Mouse (Mus musculus) myocyte (in vitro differentiated cells): ENCODE data around the gene Chic1. TPM values are rescaled to one million over a fixed set of nuclear protein-coding genes. Genes with fewer than 3 reads are reported as not detected.

ENCODE experiments used
- H3K27me3 ChIP-seq: one replicate; pipeline ENCODE4 v1.6.1; 2011; ENCODE audit not compliant: control insufficient read depth, insufficient read depth, insufficient read length
- H3K36me3 ChIP-seq: one replicate; pipeline ENCODE4 v1.6.1; 2011; ENCODE audit not compliant: control insufficient read depth, insufficient read depth
- H3K4me2 ChIP-seq: one replicate; pipeline ENCODE4 v1.6.1; 2011; ENCODE audit warnings: low read depth, control low read depth
- H3K4me3 ChIP-seq: one replicate; pipeline ENCODE4 v1.5.1; 2011; ENCODE audit warnings: mild to moderate bottlenecking, control low read depth, moderate library complexity
- H3K79me2 ChIP-seq: one replicate; pipeline ENCODE4 v1.6.1; 2011; ENCODE audit not compliant: control insufficient read depth, insufficient read depth
- H3ac ChIP-seq: one replicate; pipeline ENCODE4 v1.6.1; 2011; ENCODE audit not compliant: control insufficient read depth, insufficient read length
- CEBPB ChIP-seq: IDR thresholded peaks from 2 replicates; pipeline ENCODE4 v1.6.1; 2011; ENCODE audit warnings: mild to moderate bottlenecking, moderate library complexity; ENCODE audit not compliant: poor library complexity, insufficient read depth, severe bottlenecking
- E2F4 ChIP-seq: IDR thresholded peaks from one replicate; pipeline ENCODE4 v1.6.1; 2011; ENCODE audit warnings: mild to moderate bottlenecking, control low read depth, moderate library complexity; ENCODE audit not compliant: insufficient read depth
- MAX ChIP-seq: IDR thresholded peaks from one replicate; pipeline ENCODE4 v1.6.1; 2011; ENCODE audit warnings: low read depth, mild to moderate bottlenecking, control low read depth
- MYOD1 ChIP-seq, 3 experiments: IDR thresholded peaks; one replicate each; pipeline ENCODE4 v1.6.1; 2011; ENCODE audit warnings: control low read depth in 2 of 3, low read depth in 2 of 3, mild to moderate bottlenecking in 2 of 3, moderate library complexity in 1 of 3; ENCODE audit not compliant: insufficient read length in 2 of 3, control insufficient read depth in 1 of 3
- MYOG ChIP-seq, 3 experiments: IDR thresholded peaks; one replicate each; pipeline ENCODE4 v1.6.1; 2011; ENCODE audit warnings: control low read depth in 2 of 3, low read depth in 2 of 3, mild to moderate bottlenecking in 2 of 3; ENCODE audit not compliant: insufficient read length in 2 of 3, control insufficient read depth in 1 of 3, insufficient read depth in 1 of 3
- POLR2A ChIP-seq: IDR thresholded peaks from one replicate; pipeline ENCODE4 v1.6.1; 2011; ENCODE audit warnings: low read depth, mild to moderate bottlenecking, control low read depth, moderate library complexity; ENCODE audit not compliant: insufficient read length
- POLR2AphosphoS2 ChIP-seq: IDR thresholded peaks from one replicate; pipeline ENCODE4 v1.6.1; 2011; ENCODE audit warnings: low read depth, control low read depth; ENCODE audit not compliant: insufficient read length
- REST ChIP-seq: IDR thresholded peaks from one replicate; pipeline ENCODE4 v1.6.1; 2011; ENCODE audit warnings: mild to moderate bottlenecking, control low read depth, moderate library complexity; ENCODE audit not compliant: insufficient read depth, insufficient read length
- SRF ChIP-seq: IDR thresholded peaks from one replicate; pipeline ENCODE4 v1.6.1; 2011; ENCODE audit warnings: low read depth; ENCODE audit not compliant: control insufficient read depth, insufficient read length
- TCF12 ChIP-seq: IDR thresholded peaks from one replicate; pipeline ENCODE4 v1.6.1; 2011; ENCODE audit warnings: mild to moderate bottlenecking, control low read depth; ENCODE audit not compliant: poor library complexity, insufficient read depth, severe bottlenecking
- TCF3 ChIP-seq: IDR thresholded peaks from one replicate; pipeline ENCODE4 v1.6.1; 2011; ENCODE audit warnings: low read depth, control low read depth; ENCODE audit not compliant: insufficient read length
- USF1 ChIP-seq: IDR thresholded peaks from one replicate; pipeline ENCODE4 v1.6.1; 2011; ENCODE audit warnings: low read depth, mild to moderate bottlenecking, control low read depth, moderate library complexity
- polyA plus RNA-seq: library from polyadenylated mRNA; unstranded; fragments of >200 nt; fragmentation: generic; extraction: Trizol; gene quantifications from one replicate; pipeline ENCODE4 v1.2.1, GENCODE M21; 2012; ENCODE audit warnings: missing spikeins

Chic1 gene
- polyA plus RNA-seq, 1 experiment: 0.26 TPM

DNA sequence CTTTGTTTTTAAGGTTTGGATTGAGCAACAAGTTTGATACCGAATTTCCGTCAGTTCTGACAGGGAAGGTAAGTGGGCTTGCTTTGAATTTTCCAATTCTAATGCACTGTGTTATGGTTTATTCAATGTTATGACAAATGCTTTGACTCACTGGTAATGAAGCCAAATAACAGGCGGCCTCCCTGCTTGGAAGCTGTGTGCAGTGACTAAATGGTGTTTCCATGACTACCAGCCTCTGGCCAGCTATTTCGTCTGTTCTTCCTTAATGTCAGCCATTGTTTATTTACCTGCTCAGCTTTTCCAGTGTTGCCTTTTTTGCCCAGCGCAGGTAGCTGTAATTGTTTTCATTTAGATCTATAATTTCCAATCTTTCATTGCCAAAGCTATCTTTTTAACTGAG lies 9.9 kb downstream of the Chic1 start:
- H3K4me3 ChIP-seq: no peak overlapping the region
- H3K4me2 ChIP-seq: no peak overlapping the region
- H3K27me3 ChIP-seq: no peaks in the 10 kb centered on the region
- H3ac ChIP-seq: no peak overlapping the region
- H3K79me2 ChIP-seq: no peaks in the 10 kb centered on the region
- no peaks in the 10 kb centered on the region for H3K36me3 ChIP-seq
- TF ChIP-seq POLR2A (no peak), MAX (no peak), TCF3 (no peak), REST (no peak), CEBPB (no peak), SRF (no peak)

DNA sequence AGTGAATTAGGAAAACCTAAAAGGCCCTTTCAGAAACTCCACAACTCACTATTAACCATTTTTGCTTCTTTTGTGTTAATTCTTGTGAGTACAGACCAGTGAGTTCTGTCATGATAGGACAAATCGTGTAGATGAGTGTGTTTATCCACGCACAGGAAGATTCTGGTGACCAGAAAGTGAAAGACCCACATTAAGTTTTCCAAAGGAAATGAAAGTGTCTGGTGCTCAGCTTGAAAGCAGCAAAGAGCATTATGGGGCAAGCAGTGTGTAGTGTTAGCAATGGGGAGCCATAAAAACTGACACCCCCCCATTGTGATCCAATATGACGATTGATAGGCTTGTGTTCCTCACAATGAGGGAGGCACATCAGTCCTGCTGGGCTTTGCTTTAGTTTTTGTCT lies 12.4 kb downstream of the Chic1 start:
- Histone ChIP-seq H3K4me2 (no peak overlapping the region), H3ac (no peak overlapping the region), H3K4me3 (no peak overlapping the region), H3K79me2 (no peaks in the 10 kb centered on the region), H3K36me3 (no peaks in the 10 kb centered on the region), H3K27me3 (no peaks in the 10 kb centered on the region)
- no peak for TF ChIP-seq CEBPB

DNA sequence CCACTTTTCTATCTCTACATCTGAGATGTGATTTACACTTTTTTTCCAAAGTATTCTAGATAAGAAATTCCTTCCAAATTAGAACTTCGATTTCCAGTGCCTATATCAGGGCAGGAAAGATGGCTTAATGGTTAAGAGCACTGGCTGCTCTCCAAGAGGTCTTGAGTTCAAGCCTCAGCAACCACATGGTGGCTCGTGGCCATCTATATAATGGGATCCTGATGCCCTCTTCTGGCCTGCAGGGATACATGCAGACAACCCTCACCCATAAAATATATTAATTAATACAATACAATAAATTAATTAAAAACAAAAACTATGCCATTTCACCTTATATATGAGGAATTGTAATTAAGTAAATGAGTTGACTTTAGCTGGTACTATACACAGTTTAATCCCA lies 14.9 kb downstream of the Chic1 start:
- Histone ChIP-seq H3K4me3 (no peak overlapping the region), H3K4me2 (no peak overlapping the region), H3K27me3 (no peaks in the 10 kb centered on the region), H3K36me3 (no peaks in the 10 kb centered on the region), H3K79me2 (no peaks in the 10 kb centered on the region), H3ac (no peak overlapping the region)
- TF ChIP-seq CEBPB: no peak
- no peak for TF ChIP-seq SRF
- no peak for TF ChIP-seq POLR2AphosphoS2
- no peak for TF ChIP-seq POLR2A
- TF ChIP-seq MAX: no peak
- no peak for TF ChIP-seq TCF3
- TF ChIP-seq E2F4: no peak
- TF ChIP-seq MYOD1 (IDR thresholded peaks at IDR 0.05; ENCODE audit: control insufficient read depth in 1 of 3, insufficient read length in 2 of 3, low read depth in 2 of 3): no peak
- no peak for TF ChIP-seq USF1
- TF ChIP-seq REST: no peak
- no peak for TF ChIP-seq TCF12
- TF ChIP-seq MYOG (IDR thresholded peaks at IDR 0.05; ENCODE audit: control insufficient read depth in 1 of 3, insufficient read depth in 1 of 3, insufficient read length in 2 of 3, low read depth in 2 of 3): no peak

DNA sequence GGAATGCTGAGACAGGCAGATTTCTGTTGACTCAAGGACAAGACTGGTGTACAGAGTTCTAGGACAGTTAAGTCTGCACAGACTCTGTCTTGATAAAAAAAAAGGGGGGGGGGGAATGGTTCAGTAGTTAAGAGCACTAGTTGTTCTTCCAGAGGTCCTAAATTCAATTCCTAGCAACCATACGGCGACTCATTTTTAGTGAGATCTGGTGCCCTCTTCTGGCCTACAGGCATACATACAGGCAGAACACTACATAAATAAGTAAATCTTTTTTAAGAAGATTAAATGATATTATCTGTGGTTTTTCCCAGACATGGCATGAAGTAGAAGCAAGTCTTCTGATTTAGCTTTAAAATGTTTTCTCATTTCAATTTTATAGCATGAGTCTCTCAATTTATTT lies 15.4 kb downstream of the Chic1 start:
- no peak overlapping the region for H3K4me3 ChIP-seq
- H3K79me2 ChIP-seq: no peaks in the 10 kb centered on the region
- TF ChIP-seq MAX (no peak), POLR2AphosphoS2 (no peak), SRF (no peak), POLR2A (no peak), MYOG (IDR thresholded peaks at IDR 0.05; ENCODE audit: control insufficient read depth in 1 of 3, insufficient read depth in 1 of 3, insufficient read length in 2 of 3, low read depth in 2 of 3) (no peak), TCF12 (no peak), CEBPB (no peak), REST (no peak), USF1 (no peak), MYOD1 (IDR thresholded peaks at IDR 0.05; ENCODE audit: control insufficient read depth in 1 of 3, insufficient read length in 2 of 3, low read depth in 2 of 3) (no peak)
- H3K36me3 ChIP-seq: no peaks in the 10 kb centered on the region
- no peak overlapping the region for H3ac ChIP-seq
- H3K4me2 ChIP-seq: no peak overlapping the region
- H3K27me3 ChIP-seq: no peaks in the 10 kb centered on the region

DNA sequence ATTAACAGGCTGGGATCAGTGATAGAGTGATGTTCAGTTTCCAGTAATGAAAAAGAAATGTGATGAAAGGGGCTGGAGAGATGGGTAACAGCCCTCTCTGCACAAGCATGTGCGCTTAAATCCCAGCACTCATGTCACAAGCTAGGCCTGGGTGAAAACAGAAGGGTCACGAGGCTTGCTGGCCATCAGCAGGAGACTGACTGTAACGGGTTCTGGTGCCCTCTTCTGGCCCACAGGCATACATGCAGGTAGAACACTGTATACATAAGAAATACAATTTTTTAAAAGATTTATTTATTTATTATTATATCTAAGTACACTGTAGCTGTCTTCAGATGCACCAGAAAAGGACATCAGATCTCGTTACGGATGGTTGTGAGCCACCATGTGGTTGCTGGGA lies 18.0 kb downstream of the Chic1 start:
- Histone ChIP-seq H3K27me3 (no peaks in the 10 kb centered on the region), H3K4me3 (no peak overlapping the region), H3K79me2 (no peaks in the 10 kb centered on the region), H3K36me3 (no peaks in the 10 kb centered on the region), H3ac (no peak overlapping the region), H3K4me2 (no peak overlapping the region)
- TF ChIP-seq TCF3 (no peak), TCF12 (no peak), REST (no peak), MYOD1 (IDR thresholded peaks at IDR 0.05; ENCODE audit: control insufficient read depth in 1 of 3, insufficient read length in 2 of 3, low read depth in 2 of 3) (no peak), CEBPB (no peak), POLR2AphosphoS2 (no peak), E2F4 (no peak), MAX (no peak), SRF (no peak), USF1 (no peak), POLR2A (no peak), MYOG (IDR thresholded peaks at IDR 0.05; ENCODE audit: control insufficient read depth in 1 of 3, insufficient read depth in 1 of 3, insufficient read length in 2 of 3, low read depth in 2 of 3) (no peak)
